Mouse (Mus musculus) G1E (cell line): ENCODE data around the gene Tet2.

ENCODE experiments used
- CTCF ChIP-seq: IDR thresholded peaks from 2 replicates; pipeline ENCODE4 v1.5.1; 2012; ENCODE audit warnings: low read depth, low read length, inconsistent platforms, mixed read lengths
- GATA1 ChIP-seq: IDR thresholded peaks from 2 replicates; pipeline ENCODE4 v1.6.1; 2012; ENCODE audit warnings: borderline replicate concordance, low read length, inconsistent platforms, mixed read lengths
- TAL1 ChIP-seq: conservative IDR thresholded peaks from 2 replicates; pipeline ENCODE4 v1.6.1; 2012; ENCODE audit warnings: low read depth, low read length, inconsistent platforms, mixed read lengths

GRCm38 (mm10) chr3:133543101-133544020 is 1.6 kb downstream of the Tet2 start:
- TF ChIP-seq CTCF, result no peak
- TF ChIP-seq TAL1, result no peak
- no peak for TF ChIP-seq GATA1
